Mouse (Mus musculus): Measurements from ENCODE around the gene Fer.

GRCm38 (mm10) chr17:64135941-64136650 lies 273.2 kb downstream of the Fer start:
- TF ChIP-seq CTCF (IDR thresholded peaks at IDR 0.05; ENCODE audit: borderline replicate concordance, insufficient read depth, low read length) = no peak
- no peak for TF ChIP-seq POLR2A (IDR thresholded peaks at IDR 0.05; ENCODE audit: low read depth, low read length)
